Mouse (Mus musculus) kidney, adult 2 months (tissue): Measurements from ENCODE around the gene Cd80.

ENCODE experiments used
- CTCF ChIP-seq: fragments of 200-500 bp; conservative IDR thresholded peaks from 2 replicates; pipeline ENCODE4 v1.5.1; 2011; ENCODE audit warnings: low read depth, mild to moderate bottlenecking, control low read depth, low read length, moderate library complexity, mixed read lengths; ENCODE audit not compliant: insufficient read depth, insufficient read length
- POLR2A ChIP-seq: fragments of 200-500 bp; IDR thresholded peaks from one replicate; pipeline ENCODE4 v1.6.1; 2011; ENCODE audit warnings: low read depth, low read length, control low read depth

DNA sequence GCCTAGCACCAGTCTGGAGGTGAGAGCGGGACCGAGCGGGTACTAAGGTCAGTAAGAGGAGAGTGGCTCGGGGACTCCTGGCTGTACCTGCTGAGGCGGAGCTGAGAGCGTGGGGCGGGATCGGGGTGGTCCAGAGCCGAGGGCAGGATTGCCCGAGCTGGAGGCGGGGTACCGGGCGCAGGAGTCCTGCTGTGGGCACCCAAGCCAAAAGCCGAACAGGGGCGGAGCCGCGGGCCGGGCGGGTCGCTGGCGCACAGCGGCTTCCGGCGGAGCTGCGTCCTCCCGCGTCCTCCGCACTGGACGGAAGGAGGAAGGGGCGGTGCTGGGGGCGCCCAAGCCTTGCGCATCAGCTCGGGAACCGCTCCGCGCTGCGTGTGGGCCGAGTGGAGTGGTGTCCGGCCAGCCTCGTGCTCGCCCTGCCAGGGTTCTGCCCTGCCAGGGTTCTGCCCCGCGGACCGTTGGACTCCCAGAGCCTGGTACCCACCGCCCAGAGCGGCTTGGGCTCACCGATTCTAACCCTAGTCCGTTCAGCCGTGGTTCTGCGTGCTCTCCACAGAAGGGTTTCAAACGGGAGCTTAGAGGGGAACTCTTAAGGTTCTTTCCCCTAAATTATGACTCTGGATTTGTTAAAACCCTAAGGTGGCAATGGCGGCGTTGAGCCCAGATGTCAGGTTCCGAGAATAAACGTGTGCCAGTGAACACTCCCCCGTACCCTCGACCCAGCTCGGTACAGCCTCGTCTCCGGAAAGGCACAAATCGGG, 2.7 kb upstream of the Cd80 start, which contains the start of gene Adprh:
- TF ChIP-seq CTCF (no peak), POLR2A (peak; percentile 97)
